Mouse (Mus musculus): ENCODE measurements at regions not wholly inside any gene's neighbourhood (a gene's known extent, or its start where the extent isn't known, plus 50 kb on each side); places are given as distances from the start of the nearest gene placed in this dataset.

DNA sequence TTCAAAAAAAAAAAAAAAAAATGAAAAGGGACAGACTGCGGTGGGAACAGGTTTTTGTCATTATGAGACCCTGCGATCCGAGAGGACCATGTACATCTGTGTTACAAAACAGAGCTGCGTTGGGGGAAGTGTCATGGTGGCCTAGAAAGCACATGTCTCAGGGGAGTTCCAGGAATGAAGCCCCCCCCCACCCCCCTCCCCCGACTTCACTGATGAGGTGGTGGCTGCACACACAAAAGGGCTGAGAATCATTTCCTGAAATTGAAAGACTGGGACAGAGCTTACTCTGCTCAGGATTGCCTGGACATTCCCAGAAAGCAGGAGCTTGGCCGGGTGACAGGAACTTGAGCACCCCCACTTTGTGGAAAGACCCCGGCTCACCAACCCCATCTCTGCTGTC is 54.7 kb upstream of the Habp2 start:
- no peak for TF ChIP-seq CTCF (IDR thresholded peaks at IDR 0.05; ENCODE audit: extremely low read depth, insufficient read depth, insufficient read length, insufficient replicate concordance)
- no peak for TF ChIP-seq POLR2A (IDR thresholded peaks at IDR 0.05; ENCODE audit: low read depth, low read length)
